In genomic region chr2:48700886-48701285, GRCm38 (mm10) we compare ENCODE assay signal across 19 mouse cellular contexts.
DNase-seq lines count a peak whose midpoint lies in the region; ATAC-seq and TF ChIP-seq lines count a peak whose summit lies in the region.
"Had no signal": no experiment of that assay in that cellular context is flagged by ENCODE, and none has a peak within 500 bp of the region (broad histone marks: within the 10 kb centered on the region; RNA-seq: fewer than 3 reads in every experiment).

No protein-coding gene starts in this region.

- H3K4me2 ChIP-seq in kidney, postnatal 0 days (ENCODE audit: low read length), result no peak overlapping the region
- H3K4me2 ChIP-seq: embryonic facial prominence, embryonic 15.5 days; heart, embryonic 11.5 days; hindbrain, embryonic 13.5 days; limb, embryonic 15.5 days; lung, embryonic 15.5 days; neural tube, embryonic 12.5 days had no signal

- no peaks in the 10 kb centered on the region for H3K9me3 ChIP-seq in kidney, postnatal 0 days (replicated peaks; ENCODE audit: low read length)
- H3K9me3 ChIP-seq: embryonic facial prominence, embryonic 15.5 days; hindbrain, embryonic 13.5 days; limb, embryonic 15.5 days; lung, embryonic 15.5 days; neural tube, embryonic 12.5 days had no signal

- peak; percentile 17 for DNase-seq in adrenal gland, postnatal 14 days
- no peak for DNase-seq in adrenal gland, postnatal 4 days (ENCODE audit: low spot score in 2 of 2)
- peak; percentile 63 for DNase-seq in kidney, postnatal 0 days (ENCODE audit: low spot score)
- DNase-seq in kidney, adult 8-10 months, result no peak
- DNase-seq in ovary, postnatal 14 days (ENCODE audit: low spot score), result peak; percentile 8
- DNase-seq in ovary, postnatal 36 days (ENCODE audit: low spot score), result no peak
- DNase-seq in left cerebral cortex, adult 8-10 months (ENCODE audit: low spot score in 2 of 2), result no peak
- DNase-seq in layer of hippocampus, adult 9-11 months, result no peak
- DNase-seq: adrenal gland, postnatal 25 days; cerebellum, adult 9-10 months; right cerebral cortex, postnatal 14 days; thymus, postnatal 25 days had no signal

- no peaks in the 10 kb centered on the region for H3K36me3 ChIP-seq in kidney, postnatal 0 days (ENCODE audit: insufficient read depth, low read length)
- H3K36me3 ChIP-seq: embryonic facial prominence, embryonic 15.5 days; hindbrain, embryonic 13.5 days; limb, embryonic 15.5 days; lung, embryonic 15.5 days; neural tube, embryonic 12.5 days had no signal

- H3K9ac ChIP-seq in kidney, postnatal 0 days (ENCODE audit: low read depth, low read length), result no peak overlapping the region
- H3K9ac ChIP-seq: embryonic facial prominence, embryonic 15.5 days; hindbrain, embryonic 13.5 days; limb, embryonic 15.5 days; lung, embryonic 15.5 days; neural tube, embryonic 12.5 days had no signal

- H3K4me3 ChIP-seq in kidney, postnatal 0 days (replicated peaks; ENCODE audit: low read depth, low read length), result no peak overlapping the region
- H3K4me3 ChIP-seq: embryonic facial prominence, embryonic 15.5 days; hindbrain, embryonic 13.5 days; limb, embryonic 15.5 days; lung, embryonic 15.5 days; neural tube, embryonic 12.5 days had no signal

- H3K27me3 ChIP-seq in kidney, postnatal 0 days (ENCODE audit: insufficient read depth, low read length), result no peaks in the 10 kb centered on the region
- H3K27me3 ChIP-seq: CH12.LX; embryonic facial prominence, embryonic 15.5 days; hindbrain, embryonic 13.5 days; limb, embryonic 15.5 days; lung, embryonic 15.5 days; neural tube, embryonic 12.5 days had no signal

- no peak overlapping the region for H3K27ac ChIP-seq in kidney, postnatal 0 days
- H3K27ac ChIP-seq: embryonic facial prominence, embryonic 15.5 days; hindbrain, embryonic 13.5 days; limb, embryonic 15.5 days; lung, embryonic 15.5 days; neural tube, embryonic 12.5 days had no signal

- H3K4me1 ChIP-seq in kidney, postnatal 0 days (replicated peaks; ENCODE audit: insufficient read depth, low read length), result no peaks in the 10 kb centered on the region
- H3K4me1 ChIP-seq: embryonic facial prominence, embryonic 15.5 days; hindbrain, embryonic 13.5 days; limb, embryonic 15.5 days; neural tube, embryonic 12.5 days had no signal

- no peak for ATAC-seq in kidney, postnatal 0 days (replicated peaks; ENCODE audit: low FRiP score, low read depth)

- no peak for TF ChIP-seq CTCF in kidney, postnatal 0 days (IDR thresholded peaks at IDR 0.05; ENCODE audit: low read depth)

- WGBS in kidney, postnatal 0 days, result 46% methylated on average over 2 of the region's 2 CpGs

Comparison
In these comparisons a context has a peak if more than half of its experiments do, and no peak if none do; other contexts are left out.
1. DNase-seq: peak in adrenal gland, postnatal 14 days (single experiment), kidney, postnatal 0 days (single experiment) and ovary, postnatal 14 days (single experiment); none in adrenal gland, postnatal 4 days (0 of 2), kidney, adult 8-10 months (0 of 2), ovary, postnatal 36 days (single experiment), left cerebral cortex, adult 8-10 months (0 of 2) and layer of hippocampus, adult 9-11 months (single experiment).